Mouse (Mus musculus) stomach, postnatal 0 days (tissue): ENCODE measurements around the gene Trim43a. TPM values are rescaled to one million over a fixed set of nuclear protein-coding genes. Genes with fewer than 3 reads are reported as not detected.
A peak's percentile ranks its signal among the peaks of the same experiment; 100 is the strongest.
"Not testable (repeated sequence)": the region's sequence is repeated elsewhere in the genome, so short reads cannot be mapped to it uniquely, and the experiment has no call there.

Experiments
- ATAC-seq: fragments of 200-750 bp; cut with Nextera tagmentation; 2 replicates; pipeline ENCODE4 v1.8.0; 2017; ENCODE audit not compliant: low FRiP score, low TSS enrichment
- DNase-seq: peaks from one replicate; pipeline ENCODE4 v3.0.0-alpha.2; 2016; ENCODE audit warnings: low spot score
- H3K27ac ChIP-seq: fragments of 300-500 bp; sonication (generic); replicated peaks from 2 replicates; pipeline ENCODE4 v1.5.1; 2014; ENCODE audit warnings: mild to moderate bottlenecking, control low read depth
- H3K27me3 ChIP-seq: fragments of 300-500 bp; sonication (generic); 2 replicates; pipeline ENCODE4 v1.6.1; 2014; ENCODE audit warnings: low read length; ENCODE audit not compliant: control insufficient read depth, insufficient read depth
- H3K36me3 ChIP-seq: fragments of 300-500 bp; sonication (generic); 2 replicates; pipeline ENCODE4 v1.6.1; 2014; ENCODE audit warnings: low read length, mixed read lengths; ENCODE audit not compliant: control insufficient read depth, insufficient read depth
- H3K4me1 ChIP-seq: fragments of 300-500 bp; sonication (generic); replicated peaks from 2 replicates; pipeline ENCODE4 v1.6.1; 2014; ENCODE audit warnings: antibody characterized with exemption; ENCODE audit not compliant: control insufficient read depth, insufficient read depth
- H3K4me2 ChIP-seq: fragments of 300-500 bp; sonication (generic); replicated peaks from 2 replicates; pipeline ENCODE4 v1.6.1; 2014; ENCODE audit warnings: low read depth, mild to moderate bottlenecking, control low read depth, moderate library complexity
- H3K4me3 ChIP-seq: fragments of 300-500 bp; sonication (generic); 2 replicates; pipeline ENCODE4 v1.5.1; 2014; ENCODE audit warnings: low read depth, low read length, control low read depth
- H3K9ac ChIP-seq: fragments of 300-500 bp; sonication (generic); 2 replicates; pipeline ENCODE4 v1.6.1; 2014; ENCODE audit warnings: mild to moderate bottlenecking, low read length, control low read depth, mixed read lengths
- H3K9me3 ChIP-seq: fragments of 300-500 bp; sonication (generic); 2 replicates; pipeline ENCODE4 v1.6.1; 2016; ENCODE audit warnings: low read length; ENCODE audit not compliant: control insufficient read depth
- CTCF ChIP-seq: IDR thresholded peaks from 2 replicates; pipeline ENCODE4 v1.5.1; 2016; ENCODE audit warnings: antibody characterized with exemption, low read depth, mild to moderate bottlenecking, moderate library complexity
- WGBS: fragments of 180-500 bp; shearing (Covaris S2); extraction: QIAGEN DNeasy Blood & Tissue Kit; methylation state at CpG from one replicate; pipeline ENCODE4 v1.1.7; 2014; 5-methylcytosine and 5-hydroxymethylcytosine counted together
- polyA plus RNA-seq: library from polyadenylated mRNA; unstranded; fragments of >200 nt; fragmentation: Nextera tagmentation; extraction: Ambion mirVana; gene quantifications from 2 replicates; pipeline ENCODE4 v1.2.1, GENCODE M21; 2015

The Trim43a gene
- polyA plus RNA-seq, 1 experiment from 2014 or later: 0.17 TPM

DNA sequence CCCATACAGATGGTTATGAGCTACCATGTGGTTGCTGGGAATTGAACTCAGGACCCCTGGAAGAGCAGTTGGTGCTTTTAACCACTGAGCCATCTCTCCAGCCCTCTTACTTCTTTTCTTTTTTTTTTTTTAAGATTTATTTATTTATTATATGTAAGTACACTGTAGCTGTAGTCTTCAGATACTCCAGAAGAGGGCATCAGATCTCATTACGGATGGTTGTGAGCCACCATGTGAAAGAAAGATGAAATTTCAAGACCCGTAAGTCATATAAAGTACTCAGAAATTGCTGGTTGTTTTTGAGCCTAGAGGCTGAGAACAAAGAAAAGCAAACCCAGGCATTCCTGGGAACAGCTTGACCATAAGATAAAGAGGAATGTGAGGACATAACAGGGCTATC, 19.2 kb upstream of the Trim43a start:
- 93% methylated on average over 2 of the region's 2 CpGs for WGBS
- H3K4me1 ChIP-seq, H3K9ac ChIP-seq, DNase-seq, H3K27me3 ChIP-seq, H3K36me3 ChIP-seq, H3K9me3 ChIP-seq, H3K4me3 ChIP-seq, ATAC-seq, H3K27ac ChIP-seq, H3K4me2 ChIP-seq: not testable (repeated sequence)
- TF ChIP-seq CTCF: peak; percentile 19; the same call in 1 of the 2 replicates

- not testable (repeated sequence) for ATAC-seq, DNase-seq, H3K4me2 ChIP-seq
Measured at GRCm38 (mm10) chr9:88570471-88570870, 10.2 kb upstream of the Trim43a start.

DNA sequence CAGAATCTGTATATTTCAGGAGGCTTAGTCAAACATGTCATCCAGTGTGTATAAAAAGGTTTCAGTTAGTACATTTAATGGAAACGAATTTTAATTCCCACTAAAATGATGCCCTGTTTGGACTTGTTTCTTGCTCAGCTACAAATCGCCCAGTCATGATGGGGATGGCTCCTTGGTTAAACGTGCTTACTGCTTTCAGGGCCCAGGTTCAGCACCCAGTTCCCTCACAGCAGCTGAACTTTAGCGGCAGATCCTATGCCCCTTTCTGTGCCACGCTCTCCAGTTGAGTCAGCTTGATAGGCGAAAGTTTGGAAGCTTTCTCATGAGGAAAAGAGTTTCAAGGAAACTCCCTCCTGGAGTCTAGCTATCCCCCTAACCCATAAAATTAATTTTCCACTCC, 13.0 kb downstream of the Trim43a start:
- H3K9ac ChIP-seq, H3K9me3 ChIP-seq, H3K4me1 ChIP-seq, H3K36me3 ChIP-seq, ATAC-seq, H3K27me3 ChIP-seq, H3K4me3 ChIP-seq, H3K4me2 ChIP-seq, H3K27ac ChIP-seq, DNase-seq: not testable (repeated sequence)
- 63% methylated on average over 6 of the region's 6 CpGs for WGBS

More at GRCm38 (mm10) chr9:88570471-88570870, 10.2 kb upstream of the Trim43a start:
- not testable (repeated sequence) for H3K27me3 ChIP-seq, H3K9me3 ChIP-seq, H3K27ac ChIP-seq, H3K4me1 ChIP-seq, H3K4me3 ChIP-seq, H3K9ac ChIP-seq
- WGBS: 90% methylated on average over 3 of the region's 3 CpGs
- peaks cover 27% of the 10 kb centered on the region for H3K36me3 ChIP-seq

- DNase-seq (peak; percentile 97), ATAC-seq (peak; percentile 100)
- Histone ChIP-seq H3K4me2 (peak overlapping the region; percentile 44), H3K4me3 (peak overlapping the region; percentile 22)
- not testable (repeated sequence) for H3K27ac ChIP-seq, H3K27me3 ChIP-seq, H3K36me3 ChIP-seq, H3K4me1 ChIP-seq, H3K9me3 ChIP-seq, H3K9ac ChIP-seq
- WGBS: under 1% methylated on average over 45 of the region's 50 CpGs
Measured at GRCm38 (mm10) chr9:88599206-88600162, 18.8 kb downstream of the Trim43a start.

GRCm38 (mm10) chr9:88625803-88626514, 45.3 kb downstream of the Trim43a start:
- not testable (repeated sequence) for H3K4me3 ChIP-seq, H3K4me2 ChIP-seq, H3K36me3 ChIP-seq, H3K27ac ChIP-seq, ATAC-seq, H3K4me1 ChIP-seq, DNase-seq, H3K27me3 ChIP-seq, H3K9me3 ChIP-seq, H3K9ac ChIP-seq
- 74% methylated on average over 13 of the region's 20 CpGs for WGBS

- not testable (repeated sequence) for H3K4me3 ChIP-seq, H3K4me1 ChIP-seq, DNase-seq, H3K36me3 ChIP-seq, H3K9me3 ChIP-seq, H3K27ac ChIP-seq, H3K9ac ChIP-seq, ATAC-seq, H3K4me2 ChIP-seq, H3K27me3 ChIP-seq
- WGBS: 88% methylated on average over 1 of the region's 1 CpGs
Measured at GRCm38 (mm10) chr9:88638125-88638524, 57.4 kb downstream of the Trim43a start.

Other genes with a start within 250 kb of the Trim43a start
- 18.2 and 19.8 TPM in 2 replicates for gene Snx14, start 141.9 kb upstream of the Trim43a start, polyA plus RNA-seq
- not detected in 2 replicates for gene Gm20537, start 124.3 kb upstream of the Trim43a start, polyA plus RNA-seq
- gene Syncrip, start 98.3 kb upstream of the Trim43a start, polyA plus RNA-seq: 38.8 and 51.7 TPM in 2 replicates
- 6.8 and 7.2 TPM in 2 replicates for gene Zfp949, start 32.9 kb upstream of the Trim43a start, polyA plus RNA-seq
- 39.2 and 41.1 TPM in 2 replicates for gene Mthfsl, start 139.4 kb downstream of the Trim43a start, polyA plus RNA-seq
- 0.42 and 0.58 TPM in 2 replicates for gene Bcl2a1d, start 151.0 kb downstream of the Trim43a start, polyA plus RNA-seq